Mouse (Mus musculus): ENCODE results near the gene Sag.

Gene Sag

GRCm38 (mm10) chr1:87854411-87854810 lies 50.9 kb downstream of the Sag start:
- no peak for DNase-seq (ENCODE audit: low spot score in 2 of 2)

DNA sequence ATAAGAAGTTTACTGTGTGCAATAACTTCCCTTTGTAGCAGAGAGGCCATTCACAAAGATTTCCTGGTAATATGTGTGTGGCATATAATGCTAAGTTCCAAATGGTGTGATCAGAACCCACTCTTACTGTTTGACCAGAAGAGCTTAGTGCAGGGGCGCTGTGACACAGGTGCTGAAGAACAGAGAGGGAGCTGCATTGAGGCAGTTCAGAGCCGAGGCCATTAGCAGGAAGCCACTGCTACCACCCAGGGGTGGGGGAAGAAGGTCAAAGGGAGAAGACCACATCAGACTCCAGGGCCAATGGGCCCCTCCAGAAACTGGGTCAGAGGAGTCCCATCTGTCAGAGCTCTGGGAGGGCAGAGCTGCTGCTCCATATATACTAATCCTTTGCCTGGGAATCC lies 51.4 kb downstream of the Sag start:
- DNase-seq (ENCODE audit: low spot score in 2 of 2), result no peak

DNA sequence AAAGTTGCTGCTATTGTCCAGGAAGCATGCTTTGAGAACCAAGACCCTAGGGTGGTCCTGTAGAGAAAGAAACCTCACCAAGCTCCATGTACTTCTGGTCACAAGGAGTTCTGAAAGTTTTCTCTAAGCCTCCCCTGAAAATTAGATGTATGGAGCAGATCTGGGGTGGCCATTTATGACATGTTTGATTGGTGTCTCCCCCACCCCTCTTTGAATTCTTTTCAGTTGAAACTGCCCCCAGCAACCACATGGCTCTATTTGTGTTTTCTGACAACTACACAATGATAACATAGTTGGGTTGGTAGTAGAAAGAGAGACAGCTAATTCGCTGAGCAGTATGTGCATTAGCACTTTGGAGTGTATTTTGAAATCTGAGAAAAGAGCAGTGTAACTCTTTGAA lies 52.0 kb downstream of the Sag start:
- no peak for DNase-seq (ENCODE audit: low spot score in 2 of 2)

DNA sequence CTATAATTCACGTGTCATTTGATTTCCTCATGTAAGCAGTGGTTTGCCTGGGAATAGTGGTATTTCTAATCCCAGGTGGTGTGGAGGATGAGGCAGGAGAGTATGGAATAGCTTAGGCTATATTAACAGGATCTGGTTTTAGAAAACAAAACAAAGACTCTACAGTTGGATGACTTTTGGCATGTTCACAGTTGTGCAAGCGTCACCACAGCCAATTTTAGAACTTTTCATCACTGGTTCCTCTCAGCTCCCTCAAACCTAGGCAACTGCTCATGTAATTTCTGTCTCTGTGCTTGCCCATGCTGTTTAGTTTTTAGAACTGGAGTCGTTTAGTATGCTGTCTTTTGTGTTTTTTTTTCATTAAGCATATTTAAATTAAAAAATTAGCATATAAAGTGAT lies 53.3 kb downstream of the Sag start:
- DNase-seq (ENCODE audit: low spot score in 2 of 2), result no peak

GRCm38 (mm10) chr1:87858031-87858430 lies 54.6 kb downstream of the Sag start:
- DNase-seq (ENCODE audit: low spot score in 2 of 2), result no peak

- DNase-seq (ENCODE audit: low spot score in 2 of 2), result no peak
Observed at GRCm38 (mm10) chr1:87858529-87858928, 55.0 kb downstream of the Sag start.

DNA sequence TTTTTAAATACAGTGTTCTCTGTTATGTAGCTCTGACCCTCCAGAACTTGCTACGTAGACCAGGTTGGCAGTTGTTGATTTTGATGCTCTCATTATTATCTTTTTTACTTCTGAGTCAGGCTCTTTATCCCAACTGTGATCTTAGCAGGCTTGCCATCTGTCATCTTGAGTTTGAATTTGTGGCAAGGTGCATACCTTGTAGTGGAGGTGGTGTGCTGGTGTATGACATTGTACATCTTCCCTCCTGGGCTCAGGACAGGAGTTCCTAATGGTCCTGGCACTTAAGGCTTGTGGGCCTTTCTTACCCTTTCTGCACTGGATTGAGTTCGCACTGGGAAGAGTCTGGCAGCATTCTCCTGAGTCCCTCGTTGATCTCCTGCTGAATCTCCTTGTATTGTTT lies 60.1 kb downstream of the Sag start:
- DNase-seq (ENCODE audit: low spot score in 2 of 2), result no peak

DNA sequence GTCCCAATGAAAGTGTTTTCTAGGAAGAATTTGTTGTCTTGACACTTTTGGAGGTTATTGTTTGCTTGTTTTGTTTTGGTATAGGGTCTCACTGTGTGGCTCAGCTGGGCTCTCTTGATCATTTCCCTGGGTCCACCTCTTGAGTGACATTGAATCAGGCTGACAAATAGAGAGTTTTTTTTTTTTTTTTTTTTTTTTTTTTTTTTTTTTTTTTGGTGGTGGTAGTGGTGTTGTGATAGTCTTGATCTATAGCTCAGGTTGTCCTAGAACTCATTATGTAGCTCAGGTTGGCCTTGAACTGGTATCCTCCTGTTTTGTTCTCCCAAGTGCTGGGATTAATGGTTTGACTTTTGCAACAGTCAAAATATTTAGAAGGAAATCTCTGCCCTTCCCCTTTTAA lies 61.4 kb downstream of the Sag start:
- no peak for DNase-seq (ENCODE audit: low spot score in 2 of 2)

DNA sequence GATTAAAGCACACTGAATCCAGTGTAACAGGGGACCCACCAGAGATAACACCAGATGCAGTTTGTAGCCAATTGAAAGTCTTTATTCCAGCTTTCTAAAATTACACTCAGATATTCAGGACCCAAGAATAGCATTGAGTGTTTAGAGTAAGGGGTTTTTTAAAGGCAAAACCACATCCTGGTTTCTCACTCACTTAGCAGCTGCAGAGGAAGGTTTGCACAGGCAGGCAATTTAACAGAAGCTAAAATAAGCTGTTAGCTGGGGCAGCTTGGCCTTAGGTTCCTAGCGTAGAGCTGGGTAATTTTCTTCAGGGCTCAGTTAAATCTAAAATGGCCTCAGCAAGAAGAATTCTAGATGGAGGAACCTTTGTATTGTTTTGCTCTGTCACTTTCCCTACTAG lies 63.2 kb downstream of the Sag start:
- DNase-seq (ENCODE audit: low spot score in 2 of 2), result no peak

DNA sequence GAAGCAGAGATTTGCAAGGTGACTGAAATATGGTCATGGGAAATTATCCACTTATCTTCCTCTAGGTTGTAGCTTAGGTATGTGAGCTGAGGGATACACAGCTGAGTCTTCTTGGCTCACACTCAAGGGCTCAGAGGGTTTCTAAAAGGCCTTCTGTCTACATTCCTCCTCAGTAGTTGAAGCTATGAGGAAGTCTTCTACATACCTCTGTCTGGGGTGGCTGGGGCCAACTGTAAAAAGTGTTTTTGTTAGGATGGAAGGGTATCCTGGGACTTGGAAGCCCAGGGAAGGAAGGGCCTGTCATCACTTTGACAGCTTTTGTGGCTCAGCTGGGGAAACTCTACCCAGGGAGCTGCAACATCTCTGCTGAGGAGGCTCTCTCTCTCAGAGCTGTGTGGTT lies 68.1 kb downstream of the Sag start:
- no peak for DNase-seq (ENCODE audit: low spot score in 2 of 2)

DNA sequence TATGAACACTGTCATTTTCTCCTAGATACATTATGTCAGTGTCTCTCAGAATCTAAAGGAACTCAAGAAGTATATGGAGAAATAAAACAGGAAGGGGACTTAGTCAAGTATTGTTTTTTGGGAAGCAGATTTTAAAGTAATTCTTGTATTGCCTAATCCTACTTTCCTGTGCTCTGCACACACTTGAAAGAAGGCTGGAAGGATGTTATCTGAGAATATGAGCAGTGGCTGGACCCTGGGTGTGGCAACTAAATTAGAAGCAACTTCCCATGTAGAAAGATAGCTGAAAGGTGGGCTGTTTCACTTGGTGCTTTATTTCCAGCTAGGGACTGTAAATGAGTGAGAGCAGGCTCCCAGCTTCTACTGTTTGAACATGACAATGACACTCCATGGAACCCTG lies 69.6 kb downstream of the Sag start:
- no peak for DNase-seq (ENCODE audit: low spot score in 2 of 2)

- DNase-seq (ENCODE audit: low spot score in 2 of 2), result no peak
Observed at GRCm38 (mm10) chr1:87876065-87876464, 72.6 kb downstream of the Sag start.

DNA sequence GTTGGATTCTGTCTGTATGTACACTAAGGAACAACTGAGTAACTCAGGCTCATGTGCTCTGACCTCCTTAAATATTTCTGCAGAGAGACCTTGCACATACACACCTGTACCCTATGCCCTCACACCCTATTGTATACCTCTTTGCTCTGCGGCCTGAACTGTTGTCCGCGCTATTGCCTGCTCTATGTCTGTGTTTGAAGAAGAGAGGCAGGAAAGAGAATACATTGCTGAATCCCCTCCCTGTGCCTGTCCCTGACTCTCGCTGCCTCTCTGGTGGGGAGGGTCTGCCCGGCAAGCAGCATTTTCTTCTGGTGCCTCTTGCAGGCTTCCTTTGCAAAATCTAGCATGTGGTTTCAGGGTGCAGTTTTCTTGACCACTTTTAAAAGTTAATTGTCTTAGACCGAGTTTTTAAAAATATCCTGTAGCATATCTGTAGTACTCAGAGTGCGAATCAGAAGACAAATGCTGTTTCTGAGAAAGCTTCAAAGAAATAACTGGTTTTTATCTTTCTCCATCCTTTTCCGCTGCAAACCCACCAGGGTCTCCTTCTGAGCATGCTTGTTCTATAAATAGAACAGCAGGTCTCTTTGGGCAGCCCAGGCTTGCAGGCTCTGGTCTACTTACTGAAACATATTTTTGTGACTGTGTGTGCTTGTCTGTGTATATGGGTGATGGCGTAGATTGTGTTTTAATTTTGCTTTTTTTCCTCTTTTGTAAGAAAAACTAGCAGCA lies 74.2 kb downstream of the Sag start:
- DNase-seq (ENCODE audit: low spot score in 2 of 2), result no peak

- no peak for DNase-seq (ENCODE audit: low spot score in 2 of 2)
Observed at GRCm38 (mm10) chr1:87879034-87879433, 75.6 kb downstream of the Sag start.

GRCm38 (mm10) chr1:87879494-87880325 lies 76.2 kb downstream of the Sag start:
- no peak for DNase-seq (ENCODE audit: low spot score in 2 of 2)

DNA sequence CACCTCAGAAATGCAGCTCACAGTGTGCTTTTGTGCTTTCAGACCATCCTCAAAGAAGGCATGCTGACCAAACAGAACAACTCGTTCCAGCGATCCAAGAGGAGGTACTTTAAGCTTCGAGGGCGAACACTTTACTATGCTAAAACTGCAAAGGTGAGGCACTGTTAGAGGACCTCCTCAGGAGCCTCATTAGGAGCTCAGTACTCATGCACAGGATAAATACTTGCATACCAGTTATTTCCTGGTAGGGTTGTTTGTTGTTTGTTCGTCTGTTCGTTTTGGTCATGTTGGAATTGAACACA lies 76.8 kb downstream of the Sag start:
- DNase-seq (ENCODE audit: low spot score in 2 of 2), result no peak

GRCm38 (mm10) chr1:87880856-87881255 lies 77.4 kb downstream of the Sag start:
- DNase-seq (ENCODE audit: low spot score in 2 of 2), result no peak

DNA sequence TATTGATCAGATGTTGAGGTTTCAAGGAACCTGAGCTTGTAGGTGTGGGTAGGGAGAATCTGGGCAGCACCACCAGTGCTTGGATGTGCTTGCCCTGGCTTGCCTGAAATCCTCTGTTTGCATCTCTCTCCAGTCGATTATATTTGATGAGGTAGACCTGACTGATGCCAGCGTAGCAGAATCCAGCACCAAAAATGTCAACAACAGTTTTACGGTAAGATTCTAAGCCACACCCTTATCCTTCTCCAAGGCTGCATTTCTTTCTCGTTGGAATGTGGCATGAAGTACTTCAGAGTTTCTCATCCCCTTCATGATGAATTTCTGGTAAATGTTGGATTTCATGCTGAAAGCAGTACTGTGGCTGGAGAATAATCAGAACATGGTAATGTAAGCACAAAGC lies 78.2 kb downstream of the Sag start:
- no peak for DNase-seq (ENCODE audit: low spot score in 2 of 2)

- no peak for DNase-seq (ENCODE audit: low spot score in 2 of 2)
Observed at GRCm38 (mm10) chr1:87882554-87882953, 79.1 kb downstream of the Sag start.

DNA sequence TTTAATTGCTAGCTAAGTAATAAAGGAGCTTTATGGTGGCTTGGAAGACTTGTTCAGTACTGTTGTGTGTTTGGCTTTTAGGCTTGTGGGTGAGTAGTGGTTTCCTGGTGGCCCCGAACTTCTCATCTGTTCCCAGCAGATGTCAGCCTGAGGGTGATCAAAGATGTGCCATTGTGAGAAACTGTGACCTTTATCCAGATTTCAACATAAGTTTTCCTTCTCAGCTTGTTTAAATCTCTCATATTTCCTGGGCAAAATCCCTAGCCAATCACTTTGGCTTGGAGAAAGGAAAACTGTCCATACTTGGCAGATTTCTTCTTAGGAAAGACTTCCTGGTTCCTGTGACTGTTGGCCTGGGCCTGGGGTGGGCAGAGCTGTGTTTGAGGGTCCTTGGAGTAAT lies 87.5 kb downstream of the Sag start:
- DNase-seq (ENCODE audit: low spot score in 2 of 2), result no peak

DNA sequence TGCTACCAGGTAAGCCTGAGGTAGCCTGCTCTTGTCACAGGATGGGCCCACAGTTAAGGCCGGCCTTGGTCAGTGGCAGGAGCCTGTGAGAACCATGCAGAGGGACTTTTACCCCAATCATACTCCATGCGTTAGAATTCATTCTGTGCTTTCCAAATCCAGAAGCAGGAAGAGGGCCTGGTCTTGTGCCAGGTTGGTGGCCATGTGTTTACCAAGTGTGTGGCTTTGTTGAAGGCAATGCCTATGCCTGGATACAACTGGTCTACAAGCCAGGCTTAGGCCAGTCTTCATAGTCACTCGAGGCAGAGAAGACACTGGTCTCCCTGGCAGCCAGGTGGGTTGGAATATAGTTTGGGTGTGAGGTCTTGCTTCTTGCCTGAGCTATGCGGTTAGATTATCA lies 88.2 kb downstream of the Sag start:
- DNase-seq (ENCODE audit: low spot score in 2 of 2), result no peak

- no peak for DNase-seq (ENCODE audit: low spot score in 2 of 2)
Observed at GRCm38 (mm10) chr1:87892499-87892898, 89.0 kb downstream of the Sag start.

GRCm38 (mm10) chr1:87893414-87893813 lies 89.9 kb downstream of the Sag start:
- DNase-seq (ENCODE audit: low spot score in 2 of 2), result no peak

All from spleen, postnatal 14 days (tissue).